Mouse (Mus musculus) bone marrow, adult 2 months (tissue): ENCODE data around the gene Taf15. TPM values are rescaled to one million over a fixed set of nuclear protein-coding genes. Genes with fewer than 3 reads are reported as not detected.
"Not testable (repeated sequence)": the region's sequence is repeated elsewhere in the genome, so short reads cannot be mapped to it uniquely, and the experiment has no call there.

Source experiments
- H3K27ac ChIP-seq: fragments of 200-500 bp; 2 replicates; pipeline ENCODE4 v1.5.1; 2012; ENCODE audit warnings: low read depth, mild to moderate bottlenecking, control low read depth, inconsistent platforms, low read length; ENCODE audit not compliant: control insufficient read depth, poor library complexity, insufficient read depth
- H3K4me1 ChIP-seq: fragments of 200-500 bp; 2 replicates; pipeline ENCODE4 v1.6.1; 2011; ENCODE audit warnings: low read length; ENCODE audit not compliant: control insufficient read depth, insufficient read depth
- H3K4me3 ChIP-seq: fragments of 200-500 bp; replicated peaks from 2 replicates; pipeline ENCODE3; 2011; ENCODE audit warnings: mild to moderate bottlenecking, low read depth, low read length, control low read depth; ENCODE audit not compliant: control insufficient read depth
- CTCF ChIP-seq: fragments of 200-500 bp; IDR thresholded peaks from 2 replicates; pipeline ENCODE4 v1.5.1; 2011; ENCODE audit warnings: low read length, control low read depth; ENCODE audit not compliant: control insufficient read depth, insufficient read depth
- POLR2A ChIP-seq: fragments of 200-500 bp; IDR thresholded peaks from 2 replicates; pipeline ENCODE4 v1.6.1; 2011; ENCODE audit warnings: low read depth, mild to moderate bottlenecking, control low read depth, low read length, borderline replicate concordance; ENCODE audit not compliant: control insufficient read depth
- WGBS: fragments of 180-500 bp; shearing (Covaris S2); methylation state at CpG from one replicate; pipeline ENCODE4 v1.1.7; 2018; 5-methylcytosine and 5-hydroxymethylcytosine counted together
- polyA plus RNA-seq: library from polyadenylated mRNA; stranded (reverse); fragments of >200 nt; gene quantifications from 2 replicates; pipeline ENCODE4 v1.2.4, GENCODE M21; 2011; ENCODE audit warnings: low replicate concordance; ENCODE audit not compliant: missing spikeins, insufficient read depth, insufficient read length

Taf15 gene
- polyA plus RNA-seq, 1 experiment, result 231 TPM

GRCm38 (mm10) chr11:83534609-83535423 is 61.9 kb downstream of the Taf15 start:
- Histone ChIP-seq H3K27ac (no peak overlapping the region), H3K4me3 (peak overlapping the region; percentile 12), H3K4me1 (peaks cover 10% of the 10 kb centered on the region)
- 34% methylated on average over 13 of the region's 13 CpGs for WGBS
- TF ChIP-seq CTCF (no peak), POLR2A (no peak)

- H3K4me1 ChIP-seq, result peaks cover 10% of the 10 kb centered on the region
- H3K4me3 ChIP-seq, result no peak overlapping the region
- no peak for TF ChIP-seq CTCF
- TF ChIP-seq POLR2A, result no peak
- 48% methylated on average over 3 of the region's 3 CpGs for WGBS
- peak overlapping the region; percentile 22; the same call in 1 of the 2 replicates for H3K27ac ChIP-seq
Observed at GRCm38 (mm10) chr11:83536831-83537230, 63.9 kb downstream of the Taf15 start.

- peaks cover 8% of the 10 kb centered on the region for H3K4me1 ChIP-seq
Observed at GRCm38 (mm10) chr11:83538705-83539314, 65.9 kb downstream of the Taf15 start.

GRCm38 (mm10) chr11:83540931-83541330 is 68.0 kb downstream of the Taf15 start:
- TF ChIP-seq POLR2A (no peak), CTCF (no peak)
- no peak overlapping the region for H3K27ac ChIP-seq
- H3K4me3 ChIP-seq, result no peak overlapping the region
- 92% methylated on average over 2 of the region's 2 CpGs for WGBS
- peaks cover 2% of the 10 kb centered on the region; the same call in 1 of the 2 replicates for H3K4me1 ChIP-seq

More at GRCm38 (mm10) chr11:83538705-83539314, 65.9 kb downstream of the Taf15 start:
- Histone ChIP-seq H3K4me3 (no peak overlapping the region), H3K27ac (no peak overlapping the region)
- TF ChIP-seq CTCF (no peak), POLR2A (no peak)
- WGBS, result 49% methylated on average over 3 of the region's 3 CpGs

- TF ChIP-seq POLR2A, result no peak
- TF ChIP-seq CTCF, result no peak
- 75% methylated on average over 3 of the region's 3 CpGs for WGBS
- no peak overlapping the region for H3K4me3 ChIP-seq
- no peak overlapping the region for H3K27ac ChIP-seq
- H3K4me1 ChIP-seq, result peaks cover 2% of the 10 kb centered on the region; the same call in 1 of the 2 replicates
Observed at GRCm38 (mm10) chr11:83541415-83541814, 68.5 kb downstream of the Taf15 start.

- WGBS, result 11% methylated on average over 3 of the region's 3 CpGs
- TF ChIP-seq CTCF, result no peak
- no peak for TF ChIP-seq POLR2A
- H3K4me3 ChIP-seq, result no peak overlapping the region
- H3K4me1 ChIP-seq, result no peaks in the 10 kb centered on the region; the same call in 1 of the 2 replicates
- H3K27ac ChIP-seq, result no peak overlapping the region
Observed at GRCm38 (mm10) chr11:83544214-83544613, 71.3 kb downstream of the Taf15 start.

GRCm38 (mm10) chr11:83550186-83550632 is 77.3 kb downstream of the Taf15 start:
- Histone ChIP-seq H3K4me1 (peaks cover 6% of the 10 kb centered on the region), H3K4me3 (no peak overlapping the region), H3K27ac (no peak overlapping the region; the same call in 1 of the 2 replicates)
- TF ChIP-seq POLR2A (no peak), CTCF (no peak)
- WGBS, result 3% methylated on average over 5 of the region's 5 CpGs

- not testable (repeated sequence) for H3K4me3 ChIP-seq, H3K4me1 ChIP-seq
- WGBS, result 66% methylated on average over 7 of the region's 7 CpGs
- peak overlapping the region; percentile 5; the same call in 1 of the 2 replicates for H3K27ac ChIP-seq
Observed at GRCm38 (mm10) chr11:83551037-83551436, 78.2 kb downstream of the Taf15 start.

- Histone ChIP-seq H3K4me1 (peaks cover 6% of the 10 kb centered on the region), H3K4me3 (no peak overlapping the region), H3K27ac (no peak overlapping the region)
- TF ChIP-seq CTCF (no peak), POLR2A (no peak)
- WGBS, result 73% methylated on average over 5 of the region's 5 CpGs
Observed at GRCm38 (mm10) chr11:83551668-83552067, 78.8 kb downstream of the Taf15 start.

Other genes with a start within 250 kb of the Taf15 start
- gene Slfn14, start 186.4 kb upstream of the Taf15 start, polyA plus RNA-seq, result 24.0 and 30.8 TPM in 2 replicates
- 43.7 and 59.2 TPM in 2 replicates for gene Ap2b1, start 174.1 kb upstream of the Taf15 start, polyA plus RNA-seq
- gene Pex12, start 170.5 kb upstream of the Taf15 start, polyA plus RNA-seq, result 1.6 and 7.3 TPM in 2 replicates
- 0.32 and 1.1 TPM in 2 replicates for gene Rasl10b, start 63.9 kb upstream of the Taf15 start, polyA plus RNA-seq
- not detected in 2 replicates for gene Gas2l2, start 43.6 kb upstream of the Taf15 start, polyA plus RNA-seq
- 17.6 and 37.4 TPM in 2 replicates for gene 1700020L24Rik, start 35.4 kb upstream of the Taf15 start, polyA plus RNA-seq
- gene Mmp28, start 10.0 kb upstream of the Taf15 start, polyA plus RNA-seq, result 0.47 and 0.92 TPM in 2 replicates
- not detected in 2 replicates for gene Heatr9, start 49.1 kb downstream of the Taf15 start, polyA plus RNA-seq
- 7.6 and 22.7 TPM in 2 replicates for gene Ccl5, start 57.4 kb downstream of the Taf15 start, polyA plus RNA-seq
- 8.0 and 17.0 TPM in 2 replicates for gene Ccl9, start 105.5 kb downstream of the Taf15 start, polyA plus RNA-seq
- 88.2 and 218 TPM in 2 replicates for gene Ccl6, start 120.0 kb downstream of the Taf15 start, polyA plus RNA-seq
- not detected in 2 replicates for gene Rpl9-ps1, start 172.5 kb downstream of the Taf15 start, polyA plus RNA-seq
- 1.3 and 2.0 TPM in 2 replicates for gene Ccl3, start 176.3 kb downstream of the Taf15 start, polyA plus RNA-seq
- gene Ccl4, start 189.5 kb downstream of the Taf15 start, polyA plus RNA-seq, result 1.5 and 2.3 TPM in 2 replicates
- gene Wfdc17, start 230.9 kb downstream of the Taf15 start, polyA plus RNA-seq, result 8.2 and 33.5 TPM in 2 replicates
- gene Wfdc18, start 235.9 kb downstream of the Taf15 start, polyA plus RNA-seq, result not detected in 2 replicates